Mouse (Mus musculus) thymus, adult 2 months (tissue): ENCODE data around the gene Nbl1.

Experiments
- CTCF ChIP-seq: fragments of 200-500 bp; IDR thresholded peaks from 2 replicates; pipeline ENCODE4 v1.5.1; 2012; ENCODE audit warnings: mild to moderate bottlenecking, control low read depth, low read length, moderate library complexity, borderline replicate concordance; ENCODE audit not compliant: control insufficient read depth, poor library complexity, insufficient read depth; ENCODE audit errors: extremely low read depth
- POLR2A ChIP-seq: fragments of 200-500 bp; IDR thresholded peaks from 2 replicates; pipeline ENCODE4 v1.6.1; 2012; ENCODE audit warnings: mild to moderate bottlenecking, low read length, control low read depth, moderate library complexity; ENCODE audit not compliant: control insufficient read depth, poor library complexity, insufficient read depth; ENCODE audit errors: extremely low read depth

DNA sequence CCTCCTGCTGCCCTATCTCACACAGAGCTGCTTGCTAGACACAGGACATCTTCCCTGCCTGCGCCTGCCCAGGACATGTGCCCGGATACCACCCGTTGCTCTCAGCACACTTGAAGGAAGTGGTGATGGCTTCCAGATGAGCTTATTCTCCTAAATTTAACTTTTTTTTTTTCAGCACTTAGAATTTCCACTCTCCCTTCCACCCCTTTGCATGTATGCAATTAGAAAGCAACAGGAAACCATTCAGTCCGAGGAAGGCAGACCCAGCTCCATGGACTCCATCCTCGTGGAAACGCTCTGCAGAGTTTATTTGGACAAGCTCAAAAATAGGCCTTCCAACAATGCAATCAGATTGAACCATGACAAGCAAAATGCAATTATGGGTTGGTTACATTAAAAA is 8.8 kb upstream of the Nbl1 start:
- TF ChIP-seq CTCF, result no peak
- TF ChIP-seq POLR2A, result no peak
